Mouse (Mus musculus) kidney, postnatal 0 days (tissue): ENCODE measurements around the gene Galnt18. TPM values are rescaled to one million over a fixed set of nuclear protein-coding genes. Genes with fewer than 3 reads are reported as not detected.

Source experiments
- ATAC-seq: fragments of 200-750 bp; cut with Nextera tagmentation; replicated peaks from 2 replicates; pipeline ENCODE4 v1.8.0; 2017; ENCODE audit warnings: low read depth, moderate number of reproducible peaks, moderate TSS enrichment, moderate library complexity; ENCODE audit not compliant: low FRiP score
- DNase-seq: peaks from one replicate; pipeline ENCODE4 v3.0.0-alpha.2; 2016; ENCODE audit warnings: low spot score
- H3K27ac ChIP-seq: fragments of 300-500 bp; sonication (generic); 2 replicates; pipeline ENCODE4 v1.5.1; 2014; ENCODE audit warnings: mild to moderate bottlenecking
- H3K27me3 ChIP-seq: fragments of 300-500 bp; sonication (generic); 2 replicates; pipeline ENCODE4 v1.6.1; 2014; ENCODE audit warnings: low read length, mixed read lengths; ENCODE audit not compliant: insufficient read depth
- H3K36me3 ChIP-seq: fragments of 300-500 bp; sonication (generic); 2 replicates; pipeline ENCODE4 v1.6.1; 2014; ENCODE audit warnings: low read length, mixed read lengths; ENCODE audit not compliant: insufficient read depth
- H3K4me1 ChIP-seq: fragments of 300-500 bp; sonication (generic); replicated peaks from 2 replicates; pipeline ENCODE4 v1.6.1; 2014; ENCODE audit warnings: antibody characterized with exemption, low read length, mixed read lengths; ENCODE audit not compliant: insufficient read depth
- H3K4me2 ChIP-seq: fragments of 300-500 bp; sonication (generic); 2 replicates; pipeline ENCODE4 v1.6.1; 2014; ENCODE audit warnings: mild to moderate bottlenecking, low read length, moderate library complexity, mixed read lengths
- H3K4me3 ChIP-seq: fragments of 300-500 bp; sonication (generic); replicated peaks from 2 replicates; pipeline ENCODE4 v1.5.1; 2014; ENCODE audit warnings: low read depth, low read length
- H3K9ac ChIP-seq: fragments of 300-500 bp; sonication (generic); 2 replicates; pipeline ENCODE4 v1.6.1; 2014; ENCODE audit warnings: low read depth, low read length
- H3K9me3 ChIP-seq: fragments of 300-500 bp; sonication (generic); replicated peaks from 2 replicates; pipeline ENCODE4 v1.6.1; 2016; ENCODE audit warnings: low read length, inconsistent platforms, mixed read lengths
- CTCF ChIP-seq: IDR thresholded peaks from 2 replicates; pipeline ENCODE4 v1.5.1; 2016; ENCODE audit warnings: antibody characterized with exemption, low read depth, mild to moderate bottlenecking, moderate library complexity
- WGBS: fragments of 180-500 bp; shearing (Covaris S2); extraction: QIAGEN DNeasy Blood & Tissue Kit; methylation state at CpG from one replicate; pipeline ENCODE4 v1.1.7; 2014; 5-methylcytosine and 5-hydroxymethylcytosine counted together
- polyA plus RNA-seq: library from polyadenylated mRNA; unstranded; fragments of >200 nt; fragmentation: Nextera tagmentation; extraction: Ambion mirVana; gene quantifications from 2 replicates; pipeline ENCODE4 v1.2.1, GENCODE M21; 2015

Galnt18 gene
- polyA plus RNA-seq, 1 experiment from 2014 or later = 52.1 TPM

GRCm38 (mm10) chr7:111528961-111529643, 250.7 kb downstream of the Galnt18 start:
- H3K4me1 ChIP-seq = no peaks in the 10 kb centered on the region
- no peak overlapping the region for H3K27ac ChIP-seq
- H3K27me3 ChIP-seq = no peaks in the 10 kb centered on the region
- DNase-seq (no peak), ATAC-seq (no peak)
- no peaks in the 10 kb centered on the region for H3K36me3 ChIP-seq
- WGBS = 89% methylated on average over 3 of the region's 3 CpGs
- H3K4me2 ChIP-seq = no peak overlapping the region
- no peaks in the 10 kb centered on the region for H3K9me3 ChIP-seq
- H3K9ac ChIP-seq = no peak overlapping the region
- no peak overlapping the region for H3K4me3 ChIP-seq
- TF ChIP-seq CTCF = no peak

GRCm38 (mm10) chr7:111528462-111528861, 251.3 kb downstream of the Galnt18 start:
- Histone ChIP-seq H3K27me3 (no peaks in the 10 kb centered on the region), H3K27ac (no peak overlapping the region), H3K4me2 (no peak overlapping the region), H3K4me3 (no peak overlapping the region), H3K9me3 (no peaks in the 10 kb centered on the region), H3K36me3 (no peaks in the 10 kb centered on the region), H3K9ac (no peak overlapping the region), H3K4me1 (no peaks in the 10 kb centered on the region)
- WGBS = 21% methylated on average over 1 of the region's 1 CpGs
- no peak for TF ChIP-seq CTCF
- ATAC-seq (no peak), DNase-seq (peak; percentile 38)

DNA sequence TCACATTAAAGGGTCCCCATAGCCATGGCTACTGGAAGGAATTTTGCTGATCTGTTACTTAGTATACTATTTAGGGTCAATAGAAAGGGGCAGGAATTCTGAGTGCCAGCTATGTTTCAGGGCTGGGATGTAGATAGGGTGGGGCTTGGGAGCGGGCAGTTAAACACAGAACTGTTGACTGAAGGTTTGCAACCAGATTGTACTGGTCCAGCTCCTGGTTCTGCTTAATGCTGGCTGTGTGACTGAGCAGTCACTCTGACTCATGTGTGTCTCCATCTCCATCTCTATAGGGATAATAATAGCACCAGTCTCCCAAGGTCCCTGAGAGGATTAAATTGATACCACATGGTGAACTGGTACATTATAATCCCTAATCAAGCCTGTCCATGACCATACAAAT, 258.9 kb downstream of the Galnt18 start:
- ATAC-seq (no peak), DNase-seq (no peak)
- H3K9ac ChIP-seq = no peak overlapping the region
- no peak overlapping the region for H3K4me2 ChIP-seq
- H3K36me3 ChIP-seq = no peaks in the 10 kb centered on the region
- no peaks in the 10 kb centered on the region for H3K27me3 ChIP-seq
- TF ChIP-seq CTCF = no peak
- H3K4me3 ChIP-seq = no peak overlapping the region
- no peaks in the 10 kb centered on the region for H3K4me1 ChIP-seq
- no peaks in the 10 kb centered on the region for H3K9me3 ChIP-seq
- H3K27ac ChIP-seq = no peak overlapping the region
- 91% methylated on average over 1 of the region's 1 CpGs for WGBS

GRCm38 (mm10) chr7:111518581-111519242, 261.1 kb downstream of the Galnt18 start:
- DNase-seq = peak; percentile 47
- H3K4me1 ChIP-seq = no peaks in the 10 kb centered on the region
- H3K27ac ChIP-seq = no peak overlapping the region
- H3K36me3 ChIP-seq = no peaks in the 10 kb centered on the region
- H3K4me3 ChIP-seq = no peak overlapping the region
- ATAC-seq = no peak
- WGBS = 32% methylated on average over 8 of the region's 8 CpGs
- no peak overlapping the region for H3K9ac ChIP-seq
- no peaks in the 10 kb centered on the region for H3K27me3 ChIP-seq
- H3K9me3 ChIP-seq = no peaks in the 10 kb centered on the region
- H3K4me2 ChIP-seq = no peak overlapping the region
- TF ChIP-seq CTCF = no peak

DNA sequence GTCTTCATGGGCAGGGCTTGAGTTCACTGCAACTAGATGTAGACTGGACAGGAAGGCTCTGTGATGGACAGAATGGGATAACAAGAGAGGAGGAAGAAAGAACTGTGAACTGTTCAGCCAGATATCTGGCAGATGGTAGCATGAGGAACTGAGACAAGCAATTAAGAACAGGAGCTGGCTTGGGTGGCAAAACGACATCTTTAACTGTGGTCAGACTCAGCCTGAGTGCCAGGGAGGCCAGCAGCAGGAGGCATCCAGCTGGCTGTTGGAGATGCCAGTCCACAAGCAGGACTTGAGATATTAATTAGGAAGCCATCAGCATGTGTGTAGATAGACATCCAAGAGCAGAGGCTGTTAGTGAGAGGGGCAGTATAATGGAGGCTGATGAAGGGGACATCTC, 262.9 kb downstream of the Galnt18 start:
- Histone ChIP-seq H3K9ac (no peak overlapping the region), H3K36me3 (no peaks in the 10 kb centered on the region), H3K27ac (no peak overlapping the region), H3K4me2 (no peak overlapping the region), H3K9me3 (no peaks in the 10 kb centered on the region), H3K27me3 (no peaks in the 10 kb centered on the region), H3K4me3 (no peak overlapping the region), H3K4me1 (no peaks in the 10 kb centered on the region)
- ATAC-seq (no peak), DNase-seq (no peak)
- no peak for TF ChIP-seq CTCF
- 61% methylated on average over 1 of the region's 1 CpGs for WGBS

GRCm38 (mm10) chr7:111515471-111515870, 264.3 kb downstream of the Galnt18 start:
- ATAC-seq (no peak), DNase-seq (no peak)
- TF ChIP-seq CTCF = no peak
- Histone ChIP-seq H3K4me1 (no peaks in the 10 kb centered on the region), H3K4me3 (no peak overlapping the region), H3K27me3 (no peaks in the 10 kb centered on the region), H3K4me2 (no peak overlapping the region), H3K36me3 (no peaks in the 10 kb centered on the region), H3K9me3 (no peaks in the 10 kb centered on the region), H3K27ac (no peak overlapping the region), H3K9ac (no peak overlapping the region)
- 94% methylated on average over 2 of the region's 2 CpGs for WGBS
